Mouse (Mus musculus) spleen, postnatal 4 days (tissue): ENCODE data around the gene Sh3bp5.
"Not testable (repeated sequence)": the region's sequence is repeated elsewhere in the genome, so short reads cannot be mapped to it uniquely, and the experiment has no call there.

ENCODE experiments used
- DNase-seq, 2 experiments: peaks; one replicate each; pipeline ENCODE4 v3.0.0; 2022; ENCODE audit warnings: low spot score in 2 of 2

Gene Sh3bp5

GRCm38 (mm10) chr14:31435930-31436693 is at the start of gene Sh3bp5:
Gene Sh3bp5 (minus strand): TSS chr14:31436078.
- peak; percentile 92 to 97 for DNase-seq

- no peak for DNase-seq
Observed at GRCm38 (mm10) chr14:31482417-31482816, 46.5 kb upstream of the Sh3bp5 start.

GRCm38 (mm10) chr14:31473297-31473696 is 37.4 kb upstream of the Sh3bp5 start:
- no peak for DNase-seq

- DNase-seq = peak; percentile 65 to 81
Observed at GRCm38 (mm10) chr14:31472451-31473061, 36.7 kb upstream of the Sh3bp5 start.

- no peak for DNase-seq
Observed at GRCm38 (mm10) chr14:31469711-31470110, 33.8 kb upstream of the Sh3bp5 start.

- DNase-seq = no peak
Observed at GRCm38 (mm10) chr14:31464176-31464575, 28.3 kb upstream of the Sh3bp5 start.

- no peak for DNase-seq
Observed at GRCm38 (mm10) chr14:31462886-31463285, 27.0 kb upstream of the Sh3bp5 start.

- DNase-seq = not testable (repeated sequence)
Observed at GRCm38 (mm10) chr14:31462226-31462625, 26.3 kb upstream of the Sh3bp5 start.

GRCm38 (mm10) chr14:31458006-31458405 is 22.1 kb upstream of the Sh3bp5 start:
- DNase-seq = no peak

GRCm38 (mm10) chr14:31456064-31456721 is 20.3 kb upstream of the Sh3bp5 start:
- DNase-seq = no peak

GRCm38 (mm10) chr14:31454849-31455566 is 19.1 kb upstream of the Sh3bp5 start:
- DNase-seq = no peak

- not testable (repeated sequence) for DNase-seq
Observed at GRCm38 (mm10) chr14:31453946-31454345, 18.1 kb upstream of the Sh3bp5 start.

- no peak for DNase-seq
Observed at GRCm38 (mm10) chr14:31448994-31449393, 13.1 kb upstream of the Sh3bp5 start.

GRCm38 (mm10) chr14:31443616-31444015 is 7.7 kb upstream of the Sh3bp5 start:
- DNase-seq = no peak

- DNase-seq = no peak
Observed at GRCm38 (mm10) chr14:31440725-31441124, 4.8 kb upstream of the Sh3bp5 start.

- DNase-seq = no peak
Observed at GRCm38 (mm10) chr14:31440230-31440629, 4.4 kb upstream of the Sh3bp5 start.

GRCm38 (mm10) chr14:31439279-31439678 is 3.4 kb upstream of the Sh3bp5 start:
- no peak for DNase-seq

GRCm38 (mm10) chr14:31437826-31438529 is 2.1 kb upstream of the Sh3bp5 start:
- no peak for DNase-seq

GRCm38 (mm10) chr14:31435018-31435915 is 611 bp downstream of the Sh3bp5 start:
- DNase-seq = peak in 1 of 2 experiments; percentile 74

GRCm38 (mm10) chr14:31434426-31434825 is 1.5 kb downstream of the Sh3bp5 start:
- DNase-seq = no peak
